Mouse (Mus musculus) hindbrain, embryonic 13.5 days (tissue): ENCODE results near the gene Hoxd9. TPM values are rescaled to one million over a fixed set of nuclear protein-coding genes. Genes with fewer than 3 reads are reported as not detected.

Experiments used
- ATAC-seq: fragments of 200-750 bp; cut with Nextera tagmentation; 2 replicates; pipeline ENCODE4 v1.8.0; 2017; ENCODE audit warnings: moderate TSS enrichment; ENCODE audit not compliant: low FRiP score
- H3K27ac ChIP-seq: fragments of 300-500 bp; sonication (generic); 2 replicates; pipeline ENCODE4 v1.5.1; 2015; ENCODE audit warnings: inconsistent platforms, mild to moderate bottlenecking, moderate library complexity
- H3K27me3 ChIP-seq: fragments of 300-500 bp; sonication (generic); 2 replicates; pipeline ENCODE4 v1.6.1; 2015; ENCODE audit warnings: mild to moderate bottlenecking, inconsistent platforms
- H3K36me3 ChIP-seq: fragments of 300-500 bp; sonication (generic); 2 replicates; pipeline ENCODE4 v1.6.1; 2015; ENCODE audit warnings: mild to moderate bottlenecking, inconsistent platforms
- H3K4me1 ChIP-seq: fragments of 300-500 bp; sonication (generic); replicated peaks from 2 replicates; pipeline ENCODE4 v1.6.1; 2015; ENCODE audit warnings: inconsistent platforms
- H3K4me2 ChIP-seq: fragments of 300-500 bp; sonication (generic); 2 replicates; pipeline ENCODE4 v1.6.1; 2015; ENCODE audit warnings: inconsistent platforms, mild to moderate bottlenecking, moderate library complexity
- H3K4me3 ChIP-seq: fragments of 300-500 bp; sonication (generic); 2 replicates; pipeline ENCODE4 v1.5.1; 2015; ENCODE audit warnings: mild to moderate bottlenecking, inconsistent platforms
- H3K9ac ChIP-seq: fragments of 300-500 bp; sonication (generic); 2 replicates; pipeline ENCODE4 v1.6.1; 2015; ENCODE audit warnings: mild to moderate bottlenecking, inconsistent platforms
- H3K9me3 ChIP-seq: fragments of 300-500 bp; sonication (generic); 2 replicates; pipeline ENCODE4 v1.6.1; 2016; ENCODE audit warnings: inconsistent platforms
- WGBS: fragments of 180-500 bp; shearing (Covaris S2); methylation state at CpG from one replicate; pipeline ENCODE4 v1.1.7; 2015; 5-methylcytosine and 5-hydroxymethylcytosine counted together
- polyA plus RNA-seq: library from polyadenylated mRNA; unstranded; fragments of >200 nt; fragmentation: Nextera tagmentation; extraction: Ambion mirVana; gene quantifications from 2 replicates; pipeline ENCODE4 v1.2.1, GENCODE M21; 2015

Gene Hoxd9
- polyA plus RNA-seq, 1 experiment from 2014 or later, result not detected

GRCm38 (mm10) chr2:74659507-74660005 is 38.0 kb upstream of the Hoxd9 start, which contains the start of gene Evx2:
Gene Evx2, minus strand, starts transcription at chr2:74659557.
- Histone ChIP-seq H3K4me1 (peaks cover 18% of the 10 kb centered on the region), H3K27ac (peak within 1 kb of the TSS; percentile 81), H3K4me2 (peak within 1 kb of the TSS; percentile 29), H3K36me3 (no peaks in the 10 kb centered on the region), H3K9me3 (no peaks in the 10 kb centered on the region), H3K27me3 (peaks cover 97% of the 10 kb centered on the region), H3K9ac (peak within 1 kb of the TSS; percentile 68), H3K4me3 (peak within 1 kb of the TSS; percentile 36)
- ATAC-seq, result no peak
- WGBS, result 1% methylated on average over 28 of the region's 28 CpGs

- H3K9ac ChIP-seq, result peak overlapping the region; percentile 14; the same call in 1 of the 2 replicates
- 2% methylated on average over 30 of the region's 30 CpGs for WGBS
- peak overlapping the region; percentile 29 for H3K4me2 ChIP-seq
- H3K9me3 ChIP-seq, result no peaks in the 10 kb centered on the region
- peaks cover 97% of the 10 kb centered on the region for H3K27me3 ChIP-seq
- peaks cover 14% of the 10 kb centered on the region for H3K4me1 ChIP-seq
- H3K4me3 ChIP-seq, result peak overlapping the region; percentile 22
- H3K36me3 ChIP-seq, result no peaks in the 10 kb centered on the region
- peak; percentile 49; the same call in 1 of the 2 replicates for ATAC-seq
- no peak overlapping the region for H3K27ac ChIP-seq
Observed at GRCm38 (mm10) chr2:74660421-74661375, 36.8 kb upstream of the Hoxd9 start.

GRCm38 (mm10) chr2:74661685-74662084 is 35.8 kb upstream of the Hoxd9 start:
- H3K4me3 ChIP-seq, result peak overlapping the region; percentile 15; the same call in 1 of the 2 replicates
- H3K4me1 ChIP-seq, result peaks cover 10% of the 10 kb centered on the region
- no peak overlapping the region for H3K9ac ChIP-seq
- ATAC-seq, result peak; percentile 32; the same call in 1 of the 2 replicates
- no peak overlapping the region for H3K27ac ChIP-seq
- H3K27me3 ChIP-seq, result peaks cover 97% of the 10 kb centered on the region
- WGBS, result under 1% methylated on average over 14 of the region's 14 CpGs
- H3K4me2 ChIP-seq, result peak overlapping the region; percentile 37
- H3K36me3 ChIP-seq, result no peaks in the 10 kb centered on the region
- no peaks in the 10 kb centered on the region for H3K9me3 ChIP-seq

DNA sequence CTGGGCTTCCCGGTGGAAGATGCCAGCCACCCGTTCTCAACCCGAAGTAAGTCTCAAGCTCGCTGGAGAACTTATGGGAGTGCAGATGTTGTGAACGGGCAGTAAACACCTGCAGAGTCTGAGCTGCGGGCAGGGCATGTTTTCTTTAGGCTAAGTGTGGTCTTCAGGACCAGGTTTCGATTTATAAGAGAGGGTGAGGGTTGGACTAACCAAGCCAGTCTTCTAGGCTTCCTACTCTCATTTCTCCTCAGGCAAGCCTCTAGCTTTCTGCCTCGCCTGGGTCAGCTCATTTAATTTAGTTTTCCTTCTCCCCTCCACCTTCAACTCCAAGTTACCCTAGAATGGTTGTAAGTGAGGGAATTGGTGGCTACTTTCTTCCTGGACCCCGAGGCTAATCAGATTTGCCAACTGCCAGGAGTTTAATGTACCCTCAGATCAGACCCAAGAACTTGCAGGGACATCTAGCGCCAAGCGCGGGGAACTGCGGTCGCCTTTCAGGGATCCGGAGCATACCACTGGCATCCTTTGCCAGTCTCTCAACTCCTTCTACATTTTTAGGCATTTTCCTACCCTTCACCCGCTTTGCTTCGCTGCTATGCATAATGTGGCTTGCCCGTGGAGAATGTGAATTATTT is 34.1 kb upstream of the Hoxd9 start:
- Histone ChIP-seq H3K4me1 (peaks cover 13% of the 10 kb centered on the region), H3K36me3 (no peaks in the 10 kb centered on the region), H3K4me2 (no peak overlapping the region), H3K4me3 (no peak overlapping the region), H3K27ac (no peak overlapping the region), H3K9ac (no peak overlapping the region), H3K9me3 (no peaks in the 10 kb centered on the region), H3K27me3 (peaks cover 99% of the 10 kb centered on the region)
- ATAC-seq, result no peak
- WGBS, result 4% methylated on average over 18 of the region's 18 CpGs

- ATAC-seq, result no peak
- Histone ChIP-seq H3K27ac (no peak overlapping the region), H3K4me1 (peaks cover 11% of the 10 kb centered on the region), H3K36me3 (no peaks in the 10 kb centered on the region), H3K9me3 (no peaks in the 10 kb centered on the region), H3K4me3 (no peak overlapping the region), H3K9ac (no peak overlapping the region), H3K27me3 (peaks cover 99% of the 10 kb centered on the region), H3K4me2 (no peak overlapping the region)
- WGBS, result 3% methylated on average over 7 of the region's 7 CpGs
Observed at GRCm38 (mm10) chr2:74666411-74666810, 31.1 kb upstream of the Hoxd9 start.

DNA sequence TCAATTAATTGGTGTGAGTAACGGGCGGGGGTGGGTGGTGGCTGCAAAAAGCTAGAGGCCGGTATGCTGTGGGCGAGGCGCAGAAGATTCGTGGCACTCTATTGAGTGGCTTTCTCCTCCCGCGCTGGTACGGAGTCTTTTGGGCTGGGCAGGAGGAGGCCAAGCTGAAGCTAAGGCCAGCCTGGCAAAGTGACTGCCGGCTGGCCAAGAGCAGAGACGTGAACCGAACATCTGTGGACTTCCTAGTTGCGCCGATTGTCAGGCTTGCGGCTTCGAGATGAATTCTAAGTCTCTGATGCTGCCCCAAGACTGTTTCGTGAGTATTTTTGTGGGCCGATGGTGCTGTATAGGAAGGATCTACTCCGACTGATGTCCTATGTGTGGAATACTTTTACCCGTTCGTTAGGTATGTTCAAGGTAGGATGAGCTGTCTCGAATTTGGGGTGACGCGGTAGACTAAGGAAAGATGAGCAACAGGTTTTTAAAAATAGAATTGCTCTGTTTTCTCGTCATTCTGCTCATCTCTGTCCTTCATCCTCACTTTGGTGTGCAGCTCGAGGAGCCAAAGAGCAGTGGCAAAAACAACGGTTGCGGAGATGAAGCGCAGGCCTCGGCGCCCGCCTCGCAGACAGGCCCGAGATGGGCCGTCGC is 30.2 kb upstream of the Hoxd9 start:
- no peak overlapping the region for H3K4me2 ChIP-seq
- H3K4me1 ChIP-seq, result peaks cover 7% of the 10 kb centered on the region
- H3K27me3 ChIP-seq, result peaks cover 99% of the 10 kb centered on the region
- no peaks in the 10 kb centered on the region for H3K36me3 ChIP-seq
- no peaks in the 10 kb centered on the region for H3K9me3 ChIP-seq
- H3K9ac ChIP-seq, result no peak overlapping the region
- no peak overlapping the region for H3K27ac ChIP-seq
- no peak overlapping the region for H3K4me3 ChIP-seq
- ATAC-seq, result no peak
- WGBS, result 1% methylated on average over 36 of the region's 36 CpGs

DNA sequence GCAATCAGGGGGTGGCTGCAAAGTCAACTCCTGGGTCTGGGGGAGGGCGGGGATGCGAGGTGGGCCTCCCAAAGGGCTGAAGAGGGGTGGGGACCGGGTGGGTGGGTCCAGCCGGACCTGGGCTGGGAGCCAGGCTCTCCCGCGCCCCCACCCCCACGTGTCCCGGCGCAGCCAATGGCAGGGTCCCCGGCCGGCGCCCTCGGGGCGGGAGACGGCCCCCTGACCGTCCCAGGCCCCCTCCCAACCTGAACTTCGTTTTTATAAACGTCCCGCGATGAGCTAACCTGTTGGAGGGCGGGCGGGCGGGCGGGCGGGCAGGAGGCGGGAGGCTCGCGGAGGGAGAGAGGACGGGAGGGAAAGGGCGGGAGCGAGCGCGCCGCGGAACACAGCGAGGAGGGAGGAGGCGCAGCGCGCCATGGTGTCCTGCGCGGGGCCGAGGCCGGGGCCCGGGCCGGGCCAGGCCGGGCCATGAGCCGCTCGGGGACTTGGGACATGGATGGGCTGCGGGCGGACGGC is 29.6 kb upstream of the Hoxd9 start, which contains the start of gene Hoxd13:
Gene Hoxd13 (plus strand): TSS at position 469 of the 516 bp plus-strand sequence.
- ATAC-seq, result no peak
- 0% methylated on average over 27 of the region's 51 CpGs for WGBS
- H3K36me3 ChIP-seq, result no peaks in the 10 kb centered on the region

DNA sequence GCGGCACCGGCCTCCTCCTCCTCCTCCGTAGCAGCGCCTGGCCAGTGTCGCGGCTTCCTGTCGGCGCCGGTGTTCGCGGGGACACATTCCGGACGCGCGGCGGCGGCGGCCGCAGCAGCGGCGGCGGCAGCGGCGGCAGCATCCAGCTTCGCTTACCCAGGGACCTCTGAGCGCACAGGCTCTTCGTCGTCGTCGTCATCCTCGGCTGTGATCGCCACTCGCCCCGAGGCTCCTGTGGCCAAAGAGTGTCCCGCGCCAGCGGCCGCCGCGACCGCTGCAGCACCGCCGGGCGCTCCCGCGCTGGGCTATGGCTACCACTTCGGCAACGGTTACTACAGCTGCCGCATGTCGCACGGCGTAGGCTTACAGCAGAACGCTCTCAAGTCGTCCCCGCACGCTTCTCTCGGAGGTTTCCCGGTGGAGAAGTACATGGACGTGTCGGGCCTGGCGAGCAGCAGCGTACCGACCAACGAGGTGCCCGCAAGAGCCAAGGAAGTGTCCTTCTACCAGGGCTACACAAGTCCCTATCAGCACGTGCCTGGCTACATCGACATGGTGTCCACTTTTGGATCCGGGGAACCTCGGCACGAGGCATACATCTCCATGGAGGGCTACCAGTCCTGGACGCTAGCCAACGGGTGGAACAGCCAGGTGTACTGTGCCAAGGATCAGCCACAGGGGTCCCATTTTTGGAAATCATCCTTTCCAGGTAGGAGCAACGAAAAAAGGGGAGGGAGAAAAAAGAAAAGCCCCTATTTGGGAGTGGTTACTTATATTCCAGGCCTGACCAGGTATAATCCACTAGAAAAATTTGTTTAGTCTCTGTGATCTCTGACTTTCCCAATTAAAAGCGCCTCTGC is 28.9 kb upstream of the Hoxd9 start:
- Histone ChIP-seq H3K36me3 (no peaks in the 10 kb centered on the region), H3K27ac (no peak overlapping the region), H3K4me1 (peaks cover 12% of the 10 kb centered on the region), H3K4me3 (peak overlapping the region; percentile 25), H3K9ac (no peak overlapping the region), H3K9me3 (no peaks in the 10 kb centered on the region), H3K4me2 (peak overlapping the region; percentile 43), H3K27me3 (peaks cover 99% of the 10 kb centered on the region)
- 0% methylated on average over 64 of the region's 74 CpGs for WGBS
- ATAC-seq, result no peak

More for the DNA sequence above, 29.6 kb upstream of the Hoxd9 start, which contains the start of gene Hoxd13:
- peaks cover 99% of the 10 kb centered on the region for H3K27me3 ChIP-seq
- H3K9ac ChIP-seq, result no peak within 1 kb of the TSS
- no peaks in the 10 kb centered on the region for H3K9me3 ChIP-seq
- no peak within 1 kb of the TSS for H3K27ac ChIP-seq
- peak within 1 kb of the TSS; percentile 43 for H3K4me2 ChIP-seq
- H3K4me1 ChIP-seq, result peaks cover 11% of the 10 kb centered on the region
- peak within 1 kb of the TSS; percentile 25 for H3K4me3 ChIP-seq

- ATAC-seq, result no peak
Observed at GRCm38 (mm10) chr2:74669230-74669578, 28.3 kb upstream of the Hoxd9 start.

DNA sequence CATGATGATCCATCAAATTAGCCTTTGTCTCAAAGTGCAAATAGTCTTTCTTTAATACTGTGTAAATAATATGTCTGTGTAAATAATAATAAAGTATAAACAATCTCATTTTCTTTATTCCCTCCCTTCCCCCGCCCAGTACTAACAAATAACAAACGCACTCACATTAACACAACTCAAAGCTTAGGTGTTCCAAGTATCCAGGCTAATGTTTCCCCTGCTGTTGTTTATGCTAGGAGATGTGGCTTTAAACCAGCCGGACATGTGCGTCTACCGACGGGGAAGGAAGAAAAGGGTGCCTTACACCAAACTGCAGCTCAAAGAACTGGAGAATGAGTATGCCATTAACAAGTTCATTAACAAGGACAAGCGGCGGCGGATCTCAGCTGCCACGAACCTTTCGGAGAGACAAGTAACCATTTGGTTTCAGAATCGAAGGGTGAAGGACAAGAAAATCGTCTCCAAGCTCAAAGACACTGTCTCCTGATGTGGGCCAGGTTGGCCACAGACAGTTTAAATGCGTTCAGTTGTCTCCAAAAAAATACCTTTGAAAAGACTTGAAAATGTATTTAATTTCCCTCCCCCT is 27.8 kb upstream of the Hoxd9 start:
- no peak overlapping the region for H3K4me3 ChIP-seq
- 2% methylated on average over 14 of the region's 14 CpGs for WGBS
- no peaks in the 10 kb centered on the region for H3K9me3 ChIP-seq
- peaks cover 99% of the 10 kb centered on the region for H3K27me3 ChIP-seq
- no peak for ATAC-seq
- no peaks in the 10 kb centered on the region for H3K36me3 ChIP-seq
- no peak overlapping the region for H3K27ac ChIP-seq
- H3K4me1 ChIP-seq, result peaks cover 12% of the 10 kb centered on the region
- no peak overlapping the region for H3K4me2 ChIP-seq
- no peak overlapping the region for H3K9ac ChIP-seq

More at GRCm38 (mm10) chr2:74669230-74669578, 28.3 kb upstream of the Hoxd9 start:
- Histone ChIP-seq H3K4me3 (no peak overlapping the region), H3K4me2 (no peak overlapping the region), H3K27me3 (peaks cover 99% of the 10 kb centered on the region), H3K27ac (no peak overlapping the region), H3K36me3 (no peaks in the 10 kb centered on the region), H3K9me3 (no peaks in the 10 kb centered on the region), H3K4me1 (peaks cover 12% of the 10 kb centered on the region), H3K9ac (no peak overlapping the region)
- 2% methylated on average over 3 of the region's 3 CpGs for WGBS
